Mouse (Mus musculus) ES-E14 (cell line): ENCODE data around the gene Plce1.

ENCODE experiments used
- CHD2 ChIP-seq: IDR thresholded peaks from 2 replicates; pipeline ENCODE4 v1.6.1; 2014; ENCODE audit warnings: mild to moderate bottlenecking, low read depth, low read length, inconsistent platforms
- HCFC1 ChIP-seq: IDR thresholded peaks from 2 replicates; pipeline ENCODE4 v1.6.1; 2012; ENCODE audit warnings: low read length, inconsistent platforms, borderline replicate concordance; ENCODE audit not compliant: insufficient read depth
- MAFK ChIP-seq: IDR thresholded peaks from 2 replicates; pipeline ENCODE4 v1.6.1; 2014; ENCODE audit warnings: mild to moderate bottlenecking, low read depth, low read length, inconsistent platforms; ENCODE audit not compliant: insufficient read depth
- ZNF384 ChIP-seq: IDR thresholded peaks from 2 replicates; pipeline ENCODE4 v1.6.1; 2012; ENCODE audit warnings: low read depth, low read length, inconsistent platforms

- TF ChIP-seq HCFC1 (no peak), ZNF384 (no peak), CHD2 (no peak), MAFK (no peak)
Observed at GRCm38 (mm10) chr19:38601127-38601526, 120.2 kb downstream of the Plce1 start.
